Mouse (Mus musculus) adrenal gland, adult (tissue): ENCODE measurements around the gene Nhp2.
A peak's percentile ranks its signal among the peaks of the same experiment; 100 is the strongest.

ENCODE experiments used
- DNase-seq, 2 experiments: peaks; one replicate each; pipeline ENCODE4 v3.0.0; 2022 to 2023; ENCODE audit warnings: low spot score in 1 of 2; ENCODE audit not compliant: inconsistent age in 2 of 2

Gene Nhp2

GRCm38 (mm10) chr11:51619409-51620060 is at the start of gene Nhp2:
Nhp2 (plus strand) TSS chr11:51619735.
- DNase-seq: peak; percentile 97 to 99

GRCm38 (mm10) chr11:51576454-51576853 is 43.1 kb upstream of the Nhp2 start:
- no peak for DNase-seq

DNA sequence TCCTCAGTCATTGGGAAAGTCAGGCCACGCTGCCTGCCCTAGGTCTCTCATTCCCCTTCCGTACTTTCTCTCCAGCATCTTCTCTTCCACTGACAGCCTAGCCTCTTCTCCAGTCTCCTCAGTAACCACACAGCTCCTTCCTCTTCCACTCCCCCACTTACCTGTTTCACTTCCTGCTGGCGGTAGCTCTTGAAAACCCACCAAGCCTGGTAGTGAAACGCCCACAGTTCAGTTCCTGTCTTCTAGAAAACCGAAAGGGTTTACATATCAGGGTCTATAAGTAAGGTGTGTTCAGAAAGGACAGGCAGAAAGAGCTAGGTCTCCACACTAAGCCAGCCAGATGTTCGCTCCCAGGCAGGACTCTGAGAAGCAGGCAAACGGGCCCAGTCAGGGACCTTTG is 41.9 kb upstream of the Nhp2 start:
- DNase-seq: no peak

GRCm38 (mm10) chr11:51579024-51579423 is 40.5 kb upstream of the Nhp2 start:
- DNase-seq: no peak

- DNase-seq: peak; percentile 90 to 96
These were observed 36.8 kb upstream of the Nhp2 start for GRCm38 (mm10) chr11:51582713-51583112.

- DNase-seq: no peak
These were observed 35.5 kb upstream of the Nhp2 start for GRCm38 (mm10) chr11:51584057-51584430.

DNA sequence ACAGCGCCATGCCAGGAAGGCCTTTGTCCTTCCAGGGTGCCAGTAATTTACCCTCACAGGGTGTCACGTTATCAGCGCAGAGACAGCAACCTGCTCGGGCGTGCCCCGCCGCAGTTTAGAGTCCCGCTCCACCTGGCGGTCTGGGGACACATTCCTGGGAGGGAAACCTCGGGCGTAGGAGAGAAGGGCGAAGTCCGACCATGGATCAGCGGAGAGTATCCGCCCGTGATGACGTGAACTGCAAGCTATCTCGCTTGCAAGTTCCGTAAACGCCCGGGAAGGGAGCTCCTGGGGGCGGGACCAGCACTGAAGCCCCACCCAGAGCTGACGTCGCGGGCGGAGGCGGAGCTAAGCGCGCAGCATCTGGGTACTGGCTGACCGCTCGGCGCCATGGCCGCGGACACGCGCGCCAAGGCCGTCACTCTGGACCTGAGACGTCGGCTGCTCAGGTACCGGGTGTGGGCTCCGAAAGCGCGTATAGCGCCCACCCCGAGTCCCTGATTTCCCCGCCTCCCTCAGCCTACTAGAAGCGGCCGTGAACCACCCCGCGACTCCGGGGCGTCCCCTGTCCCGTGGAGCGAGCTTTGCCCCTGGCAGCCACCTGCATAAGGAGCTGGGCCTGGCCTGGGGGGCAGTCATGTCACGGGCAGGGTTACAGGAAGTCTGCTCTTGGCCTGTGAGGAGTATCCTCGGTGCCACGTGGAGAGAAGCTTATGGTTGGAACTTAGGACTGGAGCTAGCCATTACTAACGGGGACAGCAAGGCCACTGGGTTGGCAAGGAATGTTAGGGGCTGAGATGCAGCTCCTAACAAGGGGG is 34.9 kb upstream of the Nhp2 start, which contains the start of gene Phykpl:
Phykpl (plus strand) TSS at position 327 of the 818 bp plus-strand sequence.
- DNase-seq: peak; percentile 98 to 99

DNA sequence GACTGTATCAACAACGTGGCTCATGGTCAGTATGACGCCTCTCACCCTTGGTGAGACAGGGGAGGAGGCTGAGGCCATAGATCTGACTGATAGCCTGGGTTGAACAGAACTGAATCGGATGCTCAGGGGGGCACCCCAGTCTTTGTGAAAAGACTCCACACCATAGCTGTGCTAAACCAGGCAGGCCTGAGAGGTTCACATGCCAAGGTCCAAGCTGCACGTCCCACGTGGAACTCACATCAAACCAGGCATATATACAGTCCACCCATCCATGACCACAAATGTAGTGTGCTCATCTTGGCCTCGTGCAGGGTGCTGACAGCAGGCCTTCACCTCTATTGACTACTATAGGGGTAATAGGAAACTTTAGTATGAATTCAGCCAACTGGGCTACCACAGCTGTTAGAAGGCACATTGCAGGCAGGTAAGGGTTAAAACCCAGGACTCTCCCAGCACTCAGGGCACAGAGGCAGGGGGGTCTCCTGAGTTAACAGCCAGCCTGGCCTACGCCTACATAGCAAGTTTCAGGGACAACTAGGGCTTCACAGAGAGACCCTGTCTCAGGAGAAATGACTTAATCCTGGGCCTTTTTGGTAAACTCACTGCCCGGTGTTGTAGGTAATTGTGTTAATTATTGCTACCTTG is 33.8 kb upstream of the Nhp2 start:
- no peak for DNase-seq

DNA sequence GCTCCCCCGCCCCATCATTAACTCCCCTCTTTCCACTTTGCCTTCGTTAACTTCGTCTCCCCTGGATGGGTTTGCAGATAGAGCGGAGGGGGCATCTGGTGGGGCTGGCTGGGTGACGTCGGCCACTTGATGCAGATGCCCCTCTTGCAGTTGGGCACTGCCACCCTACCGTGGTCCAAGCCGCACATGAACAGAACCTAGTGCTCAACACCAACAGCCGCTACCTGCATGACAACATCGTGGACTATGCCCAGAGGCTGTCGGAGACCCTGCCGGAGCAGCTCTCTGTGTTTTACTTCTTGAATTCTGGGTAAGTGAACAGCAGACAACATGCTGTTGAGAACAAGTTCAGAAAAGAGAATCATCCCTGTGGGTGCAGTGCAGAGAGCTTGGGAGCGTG is 33.1 kb upstream of the Nhp2 start:
- no peak for DNase-seq

DNA sequence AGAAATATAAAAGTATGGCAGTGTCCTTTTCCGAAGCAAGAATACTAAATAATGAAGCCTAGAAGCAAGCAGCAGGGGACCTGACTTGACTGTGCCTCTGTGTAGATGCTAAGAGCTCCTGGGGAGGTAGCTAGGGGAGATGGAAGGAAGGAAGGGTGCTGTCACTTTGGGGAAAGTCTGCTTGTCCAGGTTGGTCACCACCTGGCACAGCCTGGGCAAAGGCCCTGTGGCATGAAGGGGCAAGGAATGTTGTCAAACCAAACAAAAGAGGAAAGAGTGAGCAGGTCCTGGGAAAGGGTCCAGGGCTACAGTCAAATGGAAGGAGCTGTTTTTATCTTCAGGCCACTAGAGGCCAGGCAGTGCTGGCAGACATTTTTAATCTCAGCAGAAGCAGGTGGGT is 32.5 kb upstream of the Nhp2 start:
- DNase-seq: no peak

DNA sequence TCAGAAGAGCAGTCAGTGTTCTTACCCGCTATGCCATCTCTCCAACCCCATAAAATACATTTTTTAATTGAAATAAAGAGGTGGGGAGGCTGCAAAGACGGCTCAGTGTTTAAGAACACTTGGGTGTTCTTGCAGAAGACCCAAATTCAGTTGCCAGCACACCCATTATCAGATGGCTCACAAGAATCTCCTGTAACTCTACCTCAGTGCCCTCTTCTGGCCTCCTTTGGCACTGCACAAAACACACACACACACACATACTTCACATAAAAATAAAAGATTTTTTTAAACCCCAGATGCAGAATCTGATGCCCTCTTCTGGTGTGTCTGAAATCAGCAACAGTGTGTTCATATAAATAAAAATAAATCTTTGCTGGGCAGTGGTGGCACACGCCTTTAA is 30.7 kb upstream of the Nhp2 start:
- DNase-seq: no peak

GRCm38 (mm10) chr11:51590002-51590401 is 29.5 kb upstream of the Nhp2 start:
- no peak for DNase-seq

GRCm38 (mm10) chr11:51591168-51591567 is 28.4 kb upstream of the Nhp2 start:
- peak; percentile 50 to 70 for DNase-seq

GRCm38 (mm10) chr11:51591915-51592314 is 27.6 kb upstream of the Nhp2 start:
- no peak for DNase-seq

GRCm38 (mm10) chr11:51593368-51593767 is 26.2 kb upstream of the Nhp2 start:
- no peak for DNase-seq

DNA sequence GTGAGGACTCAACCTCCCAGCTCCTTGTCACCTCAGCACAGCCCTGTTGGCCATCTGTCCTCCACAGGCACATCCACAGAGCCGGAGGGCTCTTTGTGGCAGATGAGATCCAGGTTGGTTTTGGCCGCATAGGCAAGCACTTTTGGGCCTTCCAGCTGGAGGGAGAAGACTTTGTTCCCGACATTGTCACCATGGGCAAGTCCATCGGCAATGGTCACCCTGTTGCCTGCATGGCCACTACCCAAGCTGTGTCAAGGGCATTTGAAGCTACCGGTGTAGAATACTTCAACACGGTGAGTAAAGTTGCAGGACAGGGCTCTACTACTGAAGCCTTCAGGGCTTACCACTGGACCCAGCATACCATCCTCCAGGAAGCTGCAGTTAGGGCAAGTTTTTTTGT is 25.7 kb upstream of the Nhp2 start:
- no peak for DNase-seq

GRCm38 (mm10) chr11:51594715-51595350 is 24.7 kb upstream of the Nhp2 start:
- DNase-seq: no peak

DNA sequence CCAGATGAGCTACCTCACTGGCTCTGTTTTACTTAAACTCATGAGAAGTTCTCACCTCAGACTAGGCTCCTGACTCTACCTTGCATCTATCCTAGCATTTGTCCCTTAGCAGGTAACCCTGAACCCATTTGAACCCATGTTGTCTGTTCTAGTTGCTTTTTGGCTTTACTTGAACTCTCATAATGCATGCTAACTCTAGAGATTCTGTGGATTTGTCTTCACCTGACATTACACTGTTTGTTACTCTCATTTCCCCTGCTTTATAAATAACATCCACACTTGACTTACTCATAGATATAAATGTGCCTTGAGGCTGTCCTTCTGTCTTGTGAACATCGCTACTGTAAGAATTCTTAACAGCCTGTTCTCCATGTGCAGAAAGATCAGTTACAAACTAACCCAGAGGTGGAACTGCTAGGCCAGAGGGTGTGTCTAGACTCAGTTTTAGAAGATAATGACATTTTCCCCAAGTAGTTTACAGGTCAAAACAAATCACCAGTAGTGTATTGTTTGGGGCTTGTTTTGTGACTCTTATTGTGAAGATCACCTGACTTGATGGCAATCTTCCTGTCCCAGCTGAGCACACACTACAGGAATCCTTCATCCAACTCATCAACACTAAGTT is 24.0 kb upstream of the Nhp2 start:
- no peak for DNase-seq

DNA sequence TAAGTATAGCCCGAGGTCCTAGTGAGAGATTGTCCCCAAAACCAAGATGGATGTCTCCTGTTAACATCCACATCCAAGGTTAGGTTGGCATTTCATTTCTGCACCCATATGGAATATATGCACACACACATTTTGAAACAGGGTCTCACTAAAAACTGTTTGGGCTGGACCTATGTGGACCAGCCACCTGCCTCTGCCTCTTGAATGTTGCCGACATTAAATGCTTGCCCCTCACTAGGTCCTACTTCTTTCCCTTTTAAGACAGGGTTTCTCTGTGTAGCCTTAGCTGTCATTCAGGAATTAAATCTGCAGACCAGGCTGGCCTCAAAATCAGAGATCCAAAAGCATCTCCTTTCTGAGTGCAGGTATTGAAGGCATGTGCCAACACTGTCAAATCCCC is 22.0 kb upstream of the Nhp2 start:
- DNase-seq: no peak

DNA sequence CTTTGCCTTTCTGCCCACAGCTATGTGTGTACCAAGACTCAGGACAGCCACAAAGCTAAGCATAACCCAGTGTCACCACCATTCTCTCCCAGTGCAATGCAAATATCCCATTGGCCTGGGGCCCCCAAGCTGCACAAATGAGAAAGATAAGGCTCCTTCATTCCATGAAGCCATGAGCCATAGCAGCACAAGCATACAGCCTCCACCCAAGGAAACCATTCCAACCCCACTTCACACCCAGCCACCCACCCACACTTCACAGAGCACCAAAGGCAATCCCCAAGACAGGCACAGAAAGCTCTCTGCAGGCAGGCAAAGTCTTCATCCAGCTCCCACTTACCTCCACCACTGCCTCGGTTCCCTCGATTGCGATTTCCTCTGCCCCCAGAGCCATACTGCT is 17.3 kb upstream of the Nhp2 start:
- DNase-seq: no peak
